Mouse (Mus musculus) stomach, embryonic 14.5 days (tissue): Measurements from ENCODE around the gene Erc1. TPM values are rescaled to one million over a fixed set of nuclear protein-coding genes. Genes with fewer than 3 reads are reported as not detected.

ENCODE experiments used
- ATAC-seq: fragments of 200-750 bp; cut with Nextera tagmentation; 2 replicates; pipeline ENCODE4 v1.8.0; 2017; ENCODE audit warnings: low read depth, moderate TSS enrichment; ENCODE audit not compliant: insufficient number of reproducible peaks, insufficient read depth, low FRiP score
- H3K27ac ChIP-seq: fragments of 300-500 bp; sonication (generic); 2 replicates; pipeline ENCODE4 v1.5.1; 2014; ENCODE audit warnings: mild to moderate bottlenecking, low read length, moderate library complexity, mixed read lengths
- H3K27me3 ChIP-seq: fragments of 300-500 bp; sonication (generic); 2 replicates; pipeline ENCODE4 v1.6.1; 2014; ENCODE audit warnings: low read length, control low read depth, mixed read lengths; ENCODE audit not compliant: control insufficient read depth, insufficient read depth
- H3K36me3 ChIP-seq: fragments of 300-500 bp; sonication (generic); 2 replicates; pipeline ENCODE4 v1.6.1; 2014; ENCODE audit warnings: mild to moderate bottlenecking, control low read depth, low read length, moderate library complexity, mixed read lengths; ENCODE audit not compliant: control insufficient read depth, insufficient read depth
- H3K4me1 ChIP-seq: fragments of 300-500 bp; sonication (generic); 2 replicates; pipeline ENCODE4 v1.6.1; 2014; ENCODE audit warnings: low read length, control low read depth, mixed read lengths; ENCODE audit not compliant: control insufficient read depth, insufficient read depth
- H3K4me2 ChIP-seq: fragments of 300-500 bp; sonication (generic); replicated peaks from 2 replicates; pipeline ENCODE4 v1.6.1; 2014; ENCODE audit warnings: low read depth, low read length, control low read depth
- H3K4me3 ChIP-seq: fragments of 300-500 bp; sonication (generic); 2 replicates; pipeline ENCODE4 v1.5.1; 2014; ENCODE audit warnings: low read depth, low read length, control low read depth
- H3K9ac ChIP-seq: fragments of 300-500 bp; sonication (generic); replicated peaks from 2 replicates; pipeline ENCODE4 v1.6.1; 2014; ENCODE audit warnings: low read depth, mild to moderate bottlenecking, control low read depth, low read length, moderate library complexity, mixed read lengths
- H3K9me3 ChIP-seq: fragments of 300-500 bp; sonication (generic); 2 replicates; pipeline ENCODE4 v1.6.1; 2016; ENCODE audit warnings: low read depth, low read length, control low read depth; ENCODE audit not compliant: control insufficient read depth
- WGBS: fragments of 180-500 bp; shearing (Covaris S2); extraction: QIAGEN DNeasy Blood & Tissue Kit; methylation state at CpG from one replicate; pipeline ENCODE4 v1.1.7; 2014; 5-methylcytosine and 5-hydroxymethylcytosine counted together
- polyA plus RNA-seq: library from polyadenylated mRNA; unstranded; fragments of >200 nt; fragmentation: Nextera tagmentation; extraction: Ambion mirVana; gene quantifications from 2 replicates; pipeline ENCODE4 v1.2.1, GENCODE M21; 2014

Erc1 gene
- polyA plus RNA-seq, 1 experiment from 2014 or later, result 27.5 TPM

GRCm38 (mm10) chr6:119715234-119715633, 132.7 kb downstream of the Erc1 start:
- H3K4me3 ChIP-seq, result no peak overlapping the region
- peaks cover 8% of the 10 kb centered on the region; the same call in 1 of the 2 replicates for H3K36me3 ChIP-seq
- no peak for ATAC-seq
- no peak overlapping the region for H3K9ac ChIP-seq
- H3K27me3 ChIP-seq, result no peaks in the 10 kb centered on the region
- 96% methylated on average over 2 of the region's 2 CpGs for WGBS
- H3K4me2 ChIP-seq, result no peak overlapping the region
- no peaks in the 10 kb centered on the region for H3K9me3 ChIP-seq
- H3K4me1 ChIP-seq, result no peaks in the 10 kb centered on the region
- H3K27ac ChIP-seq, result no peak overlapping the region

DNA sequence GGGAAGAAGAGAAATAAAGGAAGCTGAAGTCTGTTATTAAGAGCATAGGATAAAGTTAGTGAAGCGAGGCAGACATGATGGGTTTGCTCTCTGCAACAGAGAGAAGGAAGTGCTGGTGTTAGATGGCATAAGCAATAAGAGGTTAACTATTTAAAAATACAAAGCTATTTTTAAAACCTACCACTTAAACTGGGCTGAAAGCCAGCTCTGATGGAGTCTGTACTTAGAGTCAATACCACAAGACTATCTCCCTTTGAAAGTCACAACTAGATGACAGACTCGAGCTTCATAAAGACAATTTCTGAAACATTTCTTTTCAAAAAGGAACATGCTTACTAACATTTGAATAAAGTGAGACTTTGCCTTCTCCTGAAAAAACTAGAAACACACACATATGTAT, 134.0 kb downstream of the Erc1 start:
- ATAC-seq, result no peak
- no peak overlapping the region for H3K9ac ChIP-seq
- WGBS, result 74% methylated on average over 2 of the region's 2 CpGs

DNA sequence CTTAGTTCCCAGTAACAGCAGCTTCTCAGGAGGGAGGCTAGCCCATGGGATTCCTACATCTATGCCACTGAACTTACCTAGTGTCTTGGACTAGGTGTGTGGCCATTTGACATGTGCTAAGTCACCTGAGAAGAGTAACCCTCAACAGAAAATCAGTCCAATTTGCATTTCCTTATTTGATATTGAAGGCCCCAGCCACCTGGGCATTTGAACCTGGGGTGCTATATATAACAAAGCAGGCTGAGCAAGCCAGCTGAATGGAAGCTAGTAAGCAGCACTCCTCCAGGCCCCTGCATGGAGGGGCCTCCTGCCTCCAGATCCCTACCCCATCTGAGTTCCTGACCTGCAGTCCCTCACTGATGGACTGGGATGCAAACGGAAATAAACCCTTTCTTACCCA, 135.5 kb downstream of the Erc1 start:
- Histone ChIP-seq H3K9ac (no peak overlapping the region), H3K36me3 (peaks cover 5% of the 10 kb centered on the region; the same call in 1 of the 2 replicates), H3K9me3 (no peaks in the 10 kb centered on the region), H3K4me3 (no peak overlapping the region), H3K27ac (no peak overlapping the region), H3K4me2 (no peak overlapping the region), H3K4me1 (no peaks in the 10 kb centered on the region), H3K27me3 (no peaks in the 10 kb centered on the region)
- WGBS, result 64% methylated on average over 1 of the region's 1 CpGs
- ATAC-seq, result no peak

More for the DNA sequence above, 134.0 kb downstream of the Erc1 start:
- no peaks in the 10 kb centered on the region for H3K27me3 ChIP-seq
- H3K4me1 ChIP-seq, result no peaks in the 10 kb centered on the region
- no peak overlapping the region for H3K4me2 ChIP-seq
- no peak overlapping the region for H3K27ac ChIP-seq
- H3K36me3 ChIP-seq, result peaks cover 5% of the 10 kb centered on the region; the same call in 1 of the 2 replicates
- H3K4me3 ChIP-seq, result no peak overlapping the region
- no peaks in the 10 kb centered on the region for H3K9me3 ChIP-seq

GRCm38 (mm10) chr6:119711649-119712305, 136.2 kb downstream of the Erc1 start:
- 60% methylated on average over 8 of the region's 8 CpGs for WGBS

DNA sequence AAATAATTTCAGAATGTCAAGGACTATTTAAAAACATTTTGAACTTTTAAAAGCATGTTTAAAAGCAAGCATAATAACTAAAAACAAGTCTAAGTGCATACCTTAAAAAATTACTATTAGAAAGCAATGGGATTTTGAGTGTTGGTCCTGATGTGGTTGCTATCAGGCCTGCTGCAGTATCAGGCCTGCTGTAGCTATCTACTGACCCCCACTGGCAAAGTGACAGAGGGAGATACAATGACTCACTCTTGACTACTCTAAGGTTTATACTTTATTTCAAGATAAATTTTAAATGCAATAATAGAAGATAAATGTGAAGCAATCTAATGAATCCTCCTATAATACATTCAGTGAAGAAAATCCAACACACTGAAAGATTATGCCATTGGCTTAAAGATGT, 138.4 kb downstream of the Erc1 start:
- Histone ChIP-seq H3K9me3 (no peaks in the 10 kb centered on the region), H3K27me3 (no peaks in the 10 kb centered on the region), H3K27ac (no peak overlapping the region), H3K4me2 (no peak overlapping the region), H3K4me1 (no peaks in the 10 kb centered on the region), H3K4me3 (no peak overlapping the region), H3K9ac (no peak overlapping the region), H3K36me3 (peaks cover 5% of the 10 kb centered on the region; the same call in 1 of the 2 replicates)
- no peak for ATAC-seq

More at GRCm38 (mm10) chr6:119711649-119712305, 136.2 kb downstream of the Erc1 start:
- Histone ChIP-seq H3K4me3 (no peak overlapping the region), H3K4me1 (no peaks in the 10 kb centered on the region), H3K36me3 (peaks cover 5% of the 10 kb centered on the region; the same call in 1 of the 2 replicates), H3K27me3 (no peaks in the 10 kb centered on the region), H3K27ac (no peak overlapping the region), H3K9ac (no peak overlapping the region), H3K9me3 (no peaks in the 10 kb centered on the region), H3K4me2 (no peak overlapping the region)
- ATAC-seq, result no peak

- no peak overlapping the region for H3K4me3 ChIP-seq
- no peaks in the 10 kb centered on the region for H3K9me3 ChIP-seq
- H3K4me1 ChIP-seq, result no peaks in the 10 kb centered on the region
- no peak for ATAC-seq
- H3K36me3 ChIP-seq, result no peaks in the 10 kb centered on the region
- 89% methylated on average over 5 of the region's 5 CpGs for WGBS
- H3K4me2 ChIP-seq, result no peak overlapping the region
- no peaks in the 10 kb centered on the region for H3K27me3 ChIP-seq
- no peak overlapping the region for H3K9ac ChIP-seq
- no peak overlapping the region for H3K27ac ChIP-seq
Measured at GRCm38 (mm10) chr6:119707911-119708310, 140.1 kb downstream of the Erc1 start.

- Histone ChIP-seq H3K27me3 (no peaks in the 10 kb centered on the region), H3K9ac (no peak overlapping the region), H3K4me2 (no peak overlapping the region), H3K36me3 (no peaks in the 10 kb centered on the region), H3K27ac (no peak overlapping the region), H3K4me3 (no peak overlapping the region), H3K9me3 (no peaks in the 10 kb centered on the region), H3K4me1 (no peaks in the 10 kb centered on the region)
- WGBS, result 71% methylated on average over 2 of the region's 2 CpGs
- no peak for ATAC-seq
Measured at GRCm38 (mm10) chr6:119704899-119705298, 143.1 kb downstream of the Erc1 start.

DNA sequence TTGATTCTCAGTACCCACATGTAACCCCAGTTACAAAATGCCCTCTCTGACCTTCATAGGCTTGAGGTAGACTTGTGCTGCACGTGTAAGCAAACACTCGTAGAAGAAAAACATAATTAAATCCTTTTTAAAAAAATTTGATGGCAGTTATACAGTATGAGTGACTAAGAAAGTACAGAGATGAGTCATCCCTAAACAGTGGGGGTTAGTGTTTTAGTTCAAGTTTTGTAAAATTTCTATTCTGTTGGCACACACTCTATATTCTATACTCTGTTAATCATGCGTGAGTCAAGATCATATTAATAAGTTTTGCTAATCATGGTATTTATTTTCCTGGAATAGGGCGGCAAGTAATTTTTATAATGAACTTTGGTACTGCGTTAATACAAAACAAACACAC, 155.2 kb downstream of the Erc1 start:
- no peaks in the 10 kb centered on the region for H3K4me1 ChIP-seq
- H3K9me3 ChIP-seq, result no peaks in the 10 kb centered on the region
- no peaks in the 10 kb centered on the region for H3K27me3 ChIP-seq
- H3K27ac ChIP-seq, result no peak overlapping the region
- H3K9ac ChIP-seq, result no peak overlapping the region
- no peak for ATAC-seq
- no peak overlapping the region for H3K4me2 ChIP-seq
- 90% methylated on average over 5 of the region's 5 CpGs for WGBS
- H3K36me3 ChIP-seq, result no peaks in the 10 kb centered on the region; the same call in 1 of the 2 replicates
- H3K4me3 ChIP-seq, result no peak overlapping the region

GRCm38 (mm10) chr6:119686470-119686869, 161.5 kb downstream of the Erc1 start:
- no peaks in the 10 kb centered on the region for H3K4me1 ChIP-seq
- no peak overlapping the region for H3K4me2 ChIP-seq
- no peak for ATAC-seq
- no peak overlapping the region for H3K9ac ChIP-seq
- H3K27ac ChIP-seq, result no peak overlapping the region
- no peaks in the 10 kb centered on the region; the same call in 1 of the 2 replicates for H3K36me3 ChIP-seq
- no peaks in the 10 kb centered on the region for H3K9me3 ChIP-seq
- no peak overlapping the region for H3K4me3 ChIP-seq
- no peaks in the 10 kb centered on the region for H3K27me3 ChIP-seq
